Mouse (Mus musculus): ENCODE data around the gene Vsig1. TPM values are rescaled to one million over a fixed set of nuclear protein-coding genes. Genes with fewer than 3 reads are reported as not detected.
A peak's percentile ranks its signal among the peaks of the same experiment; 100 is the strongest.

Vsig1 gene
- polyA plus RNA-seq, 1 experiment from 2014 or later: 0.29 TPM

DNA sequence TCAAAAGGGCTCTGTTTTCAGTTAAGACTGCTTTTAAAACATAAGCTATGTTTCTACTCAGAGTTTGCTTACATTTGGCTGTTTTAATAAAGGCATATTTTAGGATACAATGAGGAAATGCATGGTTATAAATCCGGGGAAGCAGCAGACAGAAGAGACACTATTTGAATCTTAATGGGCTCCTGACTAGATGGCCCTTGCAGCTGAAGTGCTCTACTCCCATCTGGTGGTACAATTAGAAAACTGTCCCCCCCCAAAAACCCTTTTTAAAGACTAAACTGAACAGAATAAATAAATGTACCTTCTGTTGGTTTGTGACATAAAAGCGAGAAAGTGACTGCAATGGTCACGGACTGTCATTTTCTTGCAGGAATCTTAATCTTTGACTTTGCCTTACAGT, 24.7 kb downstream of the Vsig1 start:
- Histone ChIP-seq H3K36me3 (ENCODE audit: insufficient read depth, low read length) (no peaks in the 10 kb centered on the region), H3K4me1 (ENCODE audit: insufficient read depth, low read depth, low read length) (no peaks in the 10 kb centered on the region), H3K4me2 (replicated peaks; ENCODE audit: low read depth, low read length) (no peak overlapping the region), H3K27me3 (replicated peaks; ENCODE audit: insufficient read depth, low read length) (no peaks in the 10 kb centered on the region), H3K27ac (ENCODE audit: low read length) (no peak overlapping the region), H3K9ac (replicated peaks; ENCODE audit: low read depth) (no peak overlapping the region), H3K9me3 (ENCODE audit: low read length) (no peaks in the 10 kb centered on the region), H3K4me3 (ENCODE audit: low read depth, low read length) (no peak overlapping the region)
- TF ChIP-seq CTCF (IDR thresholded peaks at IDR 0.05) (peak; percentile 55), EP300 (IDR thresholded peaks at IDR 0.05) (no peak)
- DNase-seq (ENCODE audit: low spot score): peak; percentile 23
- 61% methylated on average over 3 of the region's 3 CpGs for WGBS
- no peak for ATAC-seq

DNA sequence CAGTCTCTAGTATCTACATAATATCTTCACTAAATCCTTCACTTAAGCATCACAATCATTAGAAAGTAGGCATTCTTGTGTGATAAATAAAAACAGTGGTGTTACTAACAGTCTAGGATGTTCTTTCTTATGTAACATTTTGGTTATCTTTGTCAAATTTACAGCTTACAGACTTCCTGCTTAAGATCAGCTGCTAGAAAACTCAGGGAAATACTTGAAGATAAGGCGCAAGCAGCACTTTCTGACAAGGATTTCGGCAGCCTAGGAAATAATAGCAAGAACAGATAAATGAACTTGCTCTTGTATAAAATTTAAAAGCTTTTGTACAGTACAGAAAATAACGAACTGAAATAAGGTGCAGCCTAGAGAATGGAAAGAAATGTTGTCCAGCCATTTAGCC, 25.9 kb downstream of the Vsig1 start:
- 52% methylated on average over 3 of the region's 3 CpGs for WGBS

DNA sequence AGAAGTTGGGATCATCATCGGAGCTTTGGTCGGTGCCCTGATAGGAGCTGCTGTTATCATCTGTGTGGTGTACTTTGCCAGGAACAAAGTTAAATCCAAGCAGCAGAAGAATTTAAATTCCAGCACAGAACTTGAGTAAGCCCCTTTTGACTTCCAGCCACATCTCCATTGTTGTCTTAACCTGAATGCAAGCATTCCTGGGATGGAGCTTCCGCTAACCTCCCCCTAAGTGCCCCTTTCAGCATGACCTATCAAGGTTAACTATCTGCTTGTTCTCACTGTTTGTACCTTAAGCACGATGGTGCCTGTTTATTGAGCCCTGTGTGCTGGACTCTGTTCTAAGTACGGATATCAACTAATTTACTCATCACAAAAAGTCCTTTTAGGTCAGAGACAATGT, 28.9 kb downstream of the Vsig1 start:
- Histone ChIP-seq H3K4me1 (ENCODE audit: insufficient read depth, low read depth, low read length) (no peaks in the 10 kb centered on the region), H3K9me3 (ENCODE audit: low read length) (no peaks in the 10 kb centered on the region), H3K4me3 (ENCODE audit: low read depth, low read length) (no peak overlapping the region), H3K27ac (ENCODE audit: low read length) (no peak overlapping the region), H3K4me2 (replicated peaks; ENCODE audit: low read depth, low read length) (no peak overlapping the region), H3K36me3 (ENCODE audit: insufficient read depth, low read length) (no peaks in the 10 kb centered on the region), H3K9ac (replicated peaks; ENCODE audit: low read depth) (no peak overlapping the region), H3K27me3 (replicated peaks; ENCODE audit: insufficient read depth, low read length) (no peaks in the 10 kb centered on the region)
- TF ChIP-seq EP300 (IDR thresholded peaks at IDR 0.05) (no peak), CTCF (IDR thresholded peaks at IDR 0.05) (no peak)
- ATAC-seq: no peak
- DNase-seq (ENCODE audit: low spot score): no peak
- WGBS: 50% methylated on average over 5 of the region's 5 CpGs

More for the DNA sequence above, 25.9 kb downstream of the Vsig1 start:
- DNase-seq (ENCODE audit: low spot score): no peak
- Histone ChIP-seq H3K4me3 (ENCODE audit: low read depth, low read length) (no peak overlapping the region), H3K9me3 (ENCODE audit: low read length) (no peaks in the 10 kb centered on the region), H3K4me2 (replicated peaks; ENCODE audit: low read depth, low read length) (no peak overlapping the region), H3K27ac (ENCODE audit: low read length) (no peak overlapping the region), H3K27me3 (replicated peaks; ENCODE audit: insufficient read depth, low read length) (no peaks in the 10 kb centered on the region), H3K9ac (replicated peaks; ENCODE audit: low read depth) (no peak overlapping the region), H3K4me1 (ENCODE audit: insufficient read depth, low read depth, low read length) (no peaks in the 10 kb centered on the region), H3K36me3 (ENCODE audit: insufficient read depth, low read length) (no peaks in the 10 kb centered on the region)
- TF ChIP-seq EP300 (IDR thresholded peaks at IDR 0.05) (no peak), CTCF (IDR thresholded peaks at IDR 0.05) (no peak)
- no peak for ATAC-seq

DNA sequence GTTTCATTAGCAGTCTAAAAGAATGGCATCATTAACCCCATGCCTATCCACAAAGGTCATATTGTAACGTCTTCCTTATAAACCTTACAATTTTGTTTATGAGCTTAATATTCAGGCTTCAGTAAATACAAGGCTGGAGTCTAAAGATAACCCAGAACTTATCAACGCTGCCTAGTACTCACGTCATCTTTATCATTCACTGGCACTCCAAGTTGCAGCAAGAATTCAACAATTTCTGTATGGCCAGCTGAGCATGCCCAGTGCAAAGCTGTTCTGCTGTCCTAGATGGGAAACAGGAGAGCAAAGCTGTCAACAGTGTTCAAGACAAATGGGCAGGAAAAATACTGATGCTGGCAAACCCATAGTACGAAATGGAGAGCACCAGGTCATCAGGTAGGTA, 46.2 kb downstream of the Vsig1 start:
- H3K4me1 ChIP-seq (ENCODE audit: insufficient read depth, low read depth, low read length): no peaks in the 10 kb centered on the region
- 87% methylated on average over 4 of the region's 4 CpGs for WGBS
- no peaks in the 10 kb centered on the region for H3K9me3 ChIP-seq (ENCODE audit: low read length)
- no peak overlapping the region for H3K4me3 ChIP-seq (ENCODE audit: low read depth, low read length)
- DNase-seq (ENCODE audit: low spot score) (no peak), ATAC-seq (no peak)
- H3K36me3 ChIP-seq (ENCODE audit: insufficient read depth, low read length): no peaks in the 10 kb centered on the region
- H3K27me3 ChIP-seq (replicated peaks; ENCODE audit: insufficient read depth, low read length): no peaks in the 10 kb centered on the region
- no peak overlapping the region for H3K27ac ChIP-seq (ENCODE audit: low read length)
- H3K9ac ChIP-seq (replicated peaks; ENCODE audit: low read depth): no peak overlapping the region
- H3K4me2 ChIP-seq (replicated peaks; ENCODE audit: low read depth, low read length): no peak overlapping the region
- TF ChIP-seq CTCF (IDR thresholded peaks at IDR 0.05) (no peak), EP300 (IDR thresholded peaks at IDR 0.05) (no peak)

DNA sequence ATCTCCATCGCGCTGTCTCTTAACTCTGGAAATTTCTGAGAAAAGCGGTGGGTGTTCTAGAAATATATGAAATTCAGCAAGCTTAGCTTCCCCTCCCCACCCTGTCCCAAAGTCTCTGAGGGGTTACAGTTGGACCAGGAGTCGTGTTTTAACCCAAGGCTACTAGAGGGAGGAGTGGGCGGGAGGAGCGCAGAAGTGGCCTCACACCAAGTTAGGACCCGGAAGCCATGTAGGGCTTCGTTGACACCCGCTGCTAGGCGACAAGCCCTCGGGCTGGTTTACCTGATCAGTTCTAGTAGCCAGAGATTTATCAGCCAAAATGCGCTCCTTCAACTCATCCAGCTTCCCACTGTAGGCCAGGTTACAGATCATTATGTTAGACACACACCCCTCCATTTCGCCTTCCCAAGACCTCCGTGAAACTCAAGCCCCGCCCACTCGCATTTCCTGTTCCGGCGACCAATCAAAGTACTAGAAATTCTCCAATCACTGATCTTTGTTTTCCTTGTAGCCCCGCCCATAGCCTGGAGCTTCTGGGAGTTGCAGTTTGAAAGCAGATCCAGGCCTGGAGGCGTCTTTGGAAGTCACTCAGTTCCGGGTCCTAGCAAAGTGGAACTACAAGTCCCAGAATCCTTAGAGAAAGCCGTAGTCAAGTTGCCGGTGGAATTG, 49.0 kb downstream of the Vsig1 start, which contains the start of the genes Psmd10 and Atg4a:
TSS of gene Psmd10 (minus strand) at position 457 of the 669 bp plus-strand sequence.
TSS of gene Atg4a (plus strand) at position 636 of the 669 bp plus-strand sequence.
- Histone ChIP-seq H3K4me2 (replicated peaks; ENCODE audit: low read depth, low read length) (peak within 1 kb of the TSS; percentile 52), H3K9ac (replicated peaks; ENCODE audit: low read depth) (0 out of 2 replicates have a peak within 1 kb of the TSS, but pooled peaks have one; percentile 26), H3K4me1 (ENCODE audit: insufficient read depth, low read depth, low read length) (no peaks in the 10 kb centered on the region), H3K27me3 (replicated peaks; ENCODE audit: insufficient read depth, low read length) (no peaks in the 10 kb centered on the region), H3K4me3 (ENCODE audit: low read depth, low read length) (peak within 1 kb of the TSS; percentile 56), H3K36me3 (ENCODE audit: insufficient read depth, low read length) (no peaks in the 10 kb centered on the region), H3K27ac (ENCODE audit: low read length) (no peak within 1 kb of the TSS), H3K9me3 (ENCODE audit: low read length) (no peaks in the 10 kb centered on the region)
- 11% methylated on average over 23 of the region's 23 CpGs for WGBS
- peak; percentile 98 for DNase-seq (ENCODE audit: low spot score)
- no peak for TF ChIP-seq EP300 (IDR thresholded peaks at IDR 0.05)
- TF ChIP-seq CTCF (IDR thresholded peaks at IDR 0.05): no peak
- ATAC-seq: peak; percentile 99

DNA sequence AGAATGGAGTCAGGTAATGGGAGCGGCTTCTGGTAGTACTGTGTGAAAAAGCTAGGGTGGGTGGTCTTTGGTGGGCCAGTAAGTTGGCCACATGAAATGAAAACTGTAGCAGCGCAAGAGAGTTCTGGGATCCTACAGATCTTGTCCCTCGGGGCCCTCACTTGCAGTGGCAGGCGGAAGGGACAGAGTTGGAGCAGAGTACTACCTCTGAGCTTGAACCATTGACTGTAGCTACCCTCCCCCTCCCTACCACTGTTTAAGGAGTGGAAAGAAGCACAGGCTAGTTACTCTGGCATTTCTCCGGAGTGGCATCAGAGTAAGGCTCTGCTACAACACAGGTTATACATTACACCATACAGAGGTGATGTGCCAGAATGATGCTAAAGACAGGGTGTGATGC, 49.6 kb downstream of the Vsig1 start:
- H3K27ac ChIP-seq (ENCODE audit: low read length): no peak overlapping the region
- 0 out of 2 replicates have a peak overlapping the region, but pooled peaks have one; percentile 8 for H3K9ac ChIP-seq (replicated peaks; ENCODE audit: low read depth)
- H3K36me3 ChIP-seq (ENCODE audit: insufficient read depth, low read length): no peaks in the 10 kb centered on the region
- H3K9me3 ChIP-seq (ENCODE audit: low read length): no peaks in the 10 kb centered on the region
- ATAC-seq (peak; percentile 42), DNase-seq (ENCODE audit: low spot score) (no peak)
- 10% methylated on average over 5 of the region's 5 CpGs for WGBS
- peak overlapping the region; percentile 47 for H3K4me2 ChIP-seq (replicated peaks; ENCODE audit: low read depth, low read length)
- TF ChIP-seq CTCF (IDR thresholded peaks at IDR 0.05) (no peak), EP300 (IDR thresholded peaks at IDR 0.05) (no peak)
- H3K4me1 ChIP-seq (ENCODE audit: insufficient read depth, low read depth, low read length): no peaks in the 10 kb centered on the region
- peak overlapping the region; percentile 56 for H3K4me3 ChIP-seq (ENCODE audit: low read depth, low read length)
- no peaks in the 10 kb centered on the region for H3K27me3 ChIP-seq (replicated peaks; ENCODE audit: insufficient read depth, low read length)
